Mouse (Mus musculus) monocyte, adult 2 months (primary cell): Measurements from ENCODE around the gene Btbd7.

ENCODE experiments used
- DNase-seq, 2 experiments: peaks; one replicate each; pipeline ENCODE4 v3.0.0; 2022; ENCODE audit warnings: low spot score in 2 of 2, low read depth in 1 of 2

Btbd7 gene

DNA sequence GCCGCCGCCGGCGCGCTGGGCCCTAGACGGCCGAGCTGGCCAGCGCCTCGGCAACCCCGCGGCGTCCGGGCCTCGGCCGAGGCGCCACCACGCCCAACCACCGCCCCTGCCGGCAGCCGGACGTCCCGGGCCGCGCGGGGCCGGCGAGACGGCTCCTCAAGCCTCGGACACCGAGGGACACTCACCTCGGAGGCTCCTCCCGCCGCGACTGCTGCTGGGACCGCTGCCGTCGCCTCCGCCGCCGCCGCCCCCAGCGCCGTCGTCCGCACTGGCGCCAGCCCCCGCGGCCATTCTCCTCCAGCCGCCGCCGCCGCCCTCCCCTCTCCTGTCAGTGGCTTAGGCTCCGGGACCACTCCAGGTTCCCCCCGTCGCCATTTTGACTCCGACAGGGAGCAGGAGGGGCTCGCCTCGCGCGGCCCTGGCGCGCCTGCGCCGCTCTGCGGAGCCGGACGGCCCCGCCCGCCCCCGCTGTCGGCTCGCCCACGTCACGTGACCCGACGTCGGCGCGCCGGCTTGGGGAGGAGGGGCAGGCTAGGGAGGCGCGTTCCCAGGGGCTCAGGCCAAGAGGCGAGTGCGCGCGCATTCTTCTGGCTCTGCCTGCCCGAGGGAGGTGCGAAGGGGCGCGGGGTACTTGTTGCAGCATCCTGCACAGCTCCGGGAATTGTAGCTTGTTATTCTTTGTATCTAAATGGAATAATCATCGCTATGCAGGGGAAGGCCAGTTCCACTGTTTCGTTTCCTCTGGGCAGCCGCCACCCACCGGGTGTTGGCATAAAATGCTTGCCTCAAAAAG is at the start of gene Btbd7:
Btbd7 (minus strand) TSS at position 441 of the 793 bp plus-strand sequence.
- DNase-seq, result peak; percentile 64 to 90

DNA sequence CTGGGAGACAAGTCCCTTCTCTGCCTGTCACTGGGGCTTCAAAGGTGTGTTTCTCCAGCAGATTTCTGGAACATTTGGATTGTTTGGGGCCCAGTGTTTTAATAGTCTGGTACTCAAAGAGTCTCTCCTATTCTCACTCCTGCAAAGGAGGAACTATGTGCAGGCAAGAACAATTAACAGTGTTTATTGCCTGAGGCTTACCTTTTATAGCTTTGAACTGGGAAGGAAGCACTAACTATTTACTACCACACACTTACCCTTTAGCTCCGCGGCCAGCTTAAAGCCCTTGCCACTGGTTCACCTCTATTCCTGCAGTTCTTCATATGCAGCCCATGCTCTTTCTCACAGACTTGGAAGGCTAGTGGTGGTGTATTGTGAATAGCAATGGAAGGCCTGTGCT is 37.8 kb upstream of the Btbd7 start:
- DNase-seq, result no peak

DNA sequence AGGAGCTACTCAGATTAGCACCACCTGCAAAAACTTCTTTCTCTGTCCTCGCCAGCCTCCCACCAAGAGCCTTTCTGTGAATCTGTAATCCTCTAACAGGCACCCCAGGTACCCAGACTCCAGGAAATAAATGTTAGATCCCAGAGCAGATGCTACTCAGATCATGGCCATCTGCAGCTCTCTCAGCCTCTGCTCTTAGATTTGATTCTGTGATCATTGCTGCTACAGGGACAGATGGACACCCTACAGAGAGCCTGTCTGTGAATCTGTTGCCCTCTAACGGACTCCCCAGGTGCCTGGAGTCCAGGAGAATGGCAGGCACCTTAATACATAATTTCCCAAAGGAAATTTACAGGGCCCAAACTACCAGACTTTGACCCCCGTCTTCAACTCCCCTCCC is 29.9 kb upstream of the Btbd7 start:
- no peak for DNase-seq

DNA sequence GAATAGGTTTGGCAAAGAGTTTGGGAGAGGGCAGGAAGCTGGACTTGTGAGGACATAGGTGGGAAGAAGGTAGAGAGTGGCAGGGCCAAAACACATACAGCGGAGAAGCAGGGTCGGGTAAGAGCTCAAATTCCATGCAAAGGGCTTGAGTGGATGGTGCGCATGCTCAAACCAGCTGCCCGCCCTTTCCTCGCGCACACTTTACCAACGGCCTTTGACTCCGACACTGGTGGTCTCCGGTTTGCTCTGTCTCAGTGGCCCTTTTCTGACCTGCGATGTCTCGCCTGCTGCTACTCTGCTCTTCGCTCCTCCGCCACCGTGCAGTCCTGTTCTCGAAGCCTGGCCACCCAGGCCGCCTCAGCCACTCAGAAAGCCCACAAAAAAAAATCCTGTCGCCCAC is 20.8 kb upstream of the Btbd7 start, which contains the start of gene Cox8c:
Cox8c (plus strand) TSS at position 226 of the 400 bp plus-strand sequence.
- DNase-seq, result no peak

DNA sequence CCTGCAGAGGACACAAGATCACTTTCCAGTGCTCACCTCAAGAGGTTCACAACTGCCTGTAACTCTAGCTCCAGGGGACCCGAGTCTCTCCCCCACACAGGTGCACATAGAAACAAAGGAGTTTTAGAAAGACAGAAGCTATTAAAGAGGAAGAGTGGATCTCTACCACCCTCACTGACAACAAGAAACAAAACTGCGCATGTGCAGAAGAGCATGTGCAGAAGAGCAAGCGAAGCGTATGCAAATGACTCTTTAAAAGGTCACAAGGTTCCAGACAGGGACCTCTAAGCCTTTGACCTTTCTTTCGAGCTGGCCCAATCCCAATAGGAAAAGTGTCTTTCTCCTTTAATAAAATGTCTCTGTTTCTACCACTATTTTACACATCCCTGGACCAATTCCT is 10.3 kb upstream of the Btbd7 start:
- no peak for DNase-seq

DNA sequence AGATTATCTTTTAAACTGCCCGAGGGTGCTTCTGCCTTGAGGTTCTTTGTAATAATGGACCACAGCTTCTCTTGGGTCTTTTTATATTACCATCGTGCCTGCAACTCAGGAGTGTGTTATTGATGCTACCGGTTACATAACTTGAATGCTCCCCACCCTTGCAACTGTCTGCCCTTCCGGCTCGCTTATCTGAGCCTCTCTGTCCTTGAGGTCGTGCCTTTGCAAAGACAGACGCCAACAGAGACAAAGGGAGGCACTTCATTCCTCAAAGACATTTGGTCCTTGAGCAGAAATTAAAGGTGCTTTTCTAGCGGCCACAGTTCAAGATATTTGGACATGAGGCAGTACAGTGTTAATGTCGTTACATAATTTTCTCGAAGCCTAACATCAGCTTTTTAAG is 9.1 kb upstream of the Btbd7 start:
- no peak for DNase-seq

DNA sequence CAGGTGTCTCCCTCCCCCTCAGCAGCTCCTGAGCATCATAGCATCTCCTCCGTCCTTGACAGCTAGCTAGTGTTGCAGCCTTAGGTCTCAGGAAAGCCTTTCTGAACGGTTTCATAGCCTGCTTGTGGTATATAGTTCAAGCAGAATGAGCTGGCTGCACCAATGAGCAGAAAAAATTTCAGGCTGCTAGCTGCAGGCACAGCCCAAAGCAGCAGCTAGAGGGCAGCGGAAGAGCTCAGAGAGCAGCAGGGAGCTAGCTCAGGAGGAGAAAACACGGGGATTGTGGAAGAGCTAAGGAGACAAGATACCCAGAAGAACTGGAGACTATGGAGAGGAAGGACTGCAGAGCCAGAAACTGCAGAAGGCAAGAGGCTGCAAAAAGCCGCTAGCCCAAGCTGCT is 7.5 kb upstream of the Btbd7 start:
- DNase-seq, result no peak

DNA sequence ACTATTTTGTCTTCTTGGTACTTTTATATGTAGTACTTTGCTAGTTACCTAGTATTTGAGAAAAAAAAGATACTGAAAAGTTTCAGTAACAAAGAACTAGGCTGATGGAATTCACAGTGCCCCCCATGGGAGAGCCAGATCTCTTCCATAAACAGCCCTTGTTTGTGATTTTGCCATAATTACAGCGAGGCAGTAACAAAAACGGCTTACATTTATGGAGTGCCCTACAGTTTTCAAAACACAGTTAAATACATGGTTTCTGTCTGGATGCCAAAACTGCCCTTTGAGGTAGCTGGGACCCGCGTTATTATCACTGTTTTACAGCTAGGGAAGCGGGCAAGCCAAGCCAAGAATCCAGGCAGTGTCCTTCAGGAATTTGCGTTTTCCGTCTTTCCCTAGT is 630 bp upstream of the Btbd7 start:
- DNase-seq, result no peak

DNA sequence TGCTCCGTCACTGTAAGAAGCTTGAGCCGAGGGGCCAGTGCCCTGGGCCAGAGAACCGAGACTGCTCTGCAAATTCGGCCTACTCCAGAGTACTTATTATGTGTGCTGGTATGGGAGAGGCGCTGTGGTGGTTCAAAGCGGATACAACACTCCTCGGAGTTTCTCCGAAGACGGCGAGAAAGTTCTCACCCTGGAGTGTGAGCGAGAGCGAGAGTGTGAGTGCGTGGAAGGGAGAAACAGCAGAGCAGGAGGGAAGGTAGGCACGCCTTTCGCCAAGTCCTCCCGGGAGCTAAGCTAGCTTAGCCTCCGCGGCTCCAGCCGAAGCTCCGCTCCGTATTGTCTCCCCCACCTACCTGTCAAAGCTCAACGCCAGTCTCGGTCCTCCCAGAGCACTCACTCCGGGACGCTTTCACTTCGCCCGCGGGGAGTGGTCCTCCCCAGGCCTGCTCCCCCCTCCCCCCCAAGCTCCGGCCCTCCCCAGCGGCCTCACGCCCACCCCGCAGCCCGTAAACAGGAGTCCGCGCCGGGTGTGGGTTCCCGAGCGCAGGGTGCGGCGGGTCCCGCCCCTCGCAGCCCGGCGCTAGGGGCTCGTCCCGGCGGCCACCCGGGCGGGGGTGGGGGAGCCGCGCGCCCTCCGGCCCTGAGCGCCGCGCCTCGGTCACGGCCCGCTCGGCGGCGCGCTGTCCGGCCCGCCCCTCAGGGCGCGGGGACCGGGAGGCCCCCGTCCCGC is 805 bp downstream of the Btbd7 start:
- DNase-seq, result peak in 1 of 2 experiments; percentile 8

DNA sequence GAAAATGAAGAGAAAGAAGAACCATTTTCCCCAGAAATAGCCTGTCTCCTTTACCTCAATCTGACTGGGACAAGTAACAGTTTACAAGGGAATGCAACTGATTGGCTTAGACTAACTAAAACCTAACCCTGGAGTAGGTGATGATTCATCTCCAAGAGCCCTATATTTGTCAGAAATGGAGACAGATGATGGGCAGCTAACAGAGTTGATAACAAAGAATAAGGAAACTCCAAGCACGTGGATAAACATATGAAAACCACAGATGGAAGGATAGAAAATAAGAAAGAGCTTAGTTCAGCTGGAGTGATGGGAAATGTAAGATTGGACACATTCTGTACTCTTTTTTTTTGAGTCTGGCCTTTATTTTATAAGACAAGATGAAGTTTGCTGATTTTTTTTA is 7.7 kb downstream of the Btbd7 start:
- no peak for DNase-seq

DNA sequence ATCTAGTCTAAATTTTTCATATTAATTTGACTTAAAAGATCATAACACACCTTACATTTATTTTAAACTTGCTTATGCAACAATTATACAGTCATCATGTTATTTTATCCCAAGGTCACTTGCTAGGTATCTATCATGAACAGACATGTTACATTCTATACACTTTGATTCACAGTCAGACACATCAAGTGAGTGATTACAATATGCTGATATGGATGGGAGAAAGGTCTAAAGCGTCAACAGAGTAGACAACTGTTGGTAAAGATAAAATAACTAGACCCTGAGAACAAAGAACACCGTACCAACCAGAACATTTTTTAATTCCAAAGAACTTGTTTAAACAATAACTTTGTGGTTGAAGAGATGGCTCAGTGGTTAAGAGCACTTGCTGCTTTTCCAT is 8.5 kb downstream of the Btbd7 start:
- DNase-seq, result no peak

DNA sequence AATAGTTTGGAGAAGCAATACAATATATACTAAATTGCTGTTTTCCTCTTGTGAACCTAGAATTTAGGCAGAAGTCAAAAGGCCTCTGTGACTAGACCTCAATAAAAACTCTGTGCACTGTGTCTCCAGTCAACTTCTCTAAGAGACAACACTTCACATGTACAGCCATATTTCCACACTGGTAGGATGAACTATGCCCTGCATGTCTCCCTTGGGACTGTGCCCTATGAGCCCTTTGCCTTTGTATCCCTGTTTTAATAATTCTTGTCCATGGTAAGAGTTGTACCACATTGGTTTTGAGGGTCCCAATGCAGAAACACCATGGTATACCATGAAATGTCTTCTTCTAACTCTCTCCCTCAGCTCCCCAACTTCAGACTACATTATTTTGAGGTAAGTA is 17.5 kb downstream of the Btbd7 start:
- no peak for DNase-seq

DNA sequence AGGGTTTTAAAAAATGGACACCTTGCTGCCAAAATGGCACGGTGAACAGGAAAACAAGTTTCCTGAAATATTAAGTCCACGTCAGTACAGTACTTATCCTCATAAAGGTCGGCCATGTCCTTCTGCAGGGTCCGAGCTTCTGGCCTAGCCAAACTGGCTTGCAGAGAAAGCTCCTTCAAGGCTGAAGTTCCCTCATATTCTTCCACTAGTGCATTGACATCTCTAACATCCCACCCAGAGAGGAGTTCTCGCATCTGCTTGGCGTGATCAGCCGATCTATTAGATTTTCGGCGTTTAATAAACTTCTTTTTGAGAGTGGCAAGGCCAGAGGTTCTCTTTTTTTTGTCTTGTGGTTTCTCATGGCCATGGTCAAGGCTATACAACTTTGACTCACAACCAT is 40.0 kb downstream of the Btbd7 start:
- no peak for DNase-seq

DNA sequence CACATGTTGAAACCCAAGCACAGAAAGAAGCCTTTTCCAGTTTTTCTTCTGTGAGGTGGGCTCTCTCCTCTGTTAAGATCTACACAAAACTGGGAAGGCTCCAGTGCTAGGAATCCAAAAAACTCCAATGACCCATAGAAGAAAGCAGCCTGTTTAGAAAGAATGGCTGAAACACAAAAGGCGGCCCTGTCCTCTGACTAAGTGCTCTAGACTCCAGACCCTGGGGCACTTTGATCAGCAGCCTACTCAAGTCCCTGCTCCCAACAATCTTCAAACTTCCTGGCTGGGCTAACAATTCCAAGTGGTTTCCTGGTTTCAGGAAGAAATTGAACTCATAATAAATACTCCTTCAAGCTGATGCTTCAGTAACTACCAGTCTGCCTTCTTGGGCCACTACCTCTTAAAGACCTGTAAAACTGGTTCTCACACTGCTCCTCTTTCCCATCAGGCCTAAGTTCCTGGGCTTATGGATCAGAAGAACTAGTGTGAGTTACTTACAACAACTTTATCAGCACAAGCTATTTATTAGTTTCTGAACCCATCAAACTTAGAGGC is 45.4 kb downstream of the Btbd7 start:
- DNase-seq, result no peak

DNA sequence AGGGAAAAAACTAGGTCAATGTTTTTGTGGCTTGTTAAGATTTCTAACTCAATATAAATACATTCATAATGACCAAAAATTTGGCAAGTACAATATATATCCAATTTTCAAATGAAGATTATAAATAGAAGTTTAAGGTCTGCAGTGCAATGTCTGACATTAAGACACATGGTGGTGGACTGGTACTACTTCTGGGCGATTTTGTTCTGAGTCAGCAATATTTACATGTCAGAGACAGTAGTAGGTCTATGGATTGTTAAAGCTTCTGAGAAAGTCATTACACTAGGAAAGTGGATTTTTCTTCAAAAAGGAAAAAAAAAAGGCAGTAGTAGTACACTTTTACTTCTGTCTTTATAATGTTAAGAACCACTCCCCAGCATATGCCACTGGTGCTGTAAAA is 46.4 kb downstream of the Btbd7 start:
- DNase-seq, result no peak

DNA sequence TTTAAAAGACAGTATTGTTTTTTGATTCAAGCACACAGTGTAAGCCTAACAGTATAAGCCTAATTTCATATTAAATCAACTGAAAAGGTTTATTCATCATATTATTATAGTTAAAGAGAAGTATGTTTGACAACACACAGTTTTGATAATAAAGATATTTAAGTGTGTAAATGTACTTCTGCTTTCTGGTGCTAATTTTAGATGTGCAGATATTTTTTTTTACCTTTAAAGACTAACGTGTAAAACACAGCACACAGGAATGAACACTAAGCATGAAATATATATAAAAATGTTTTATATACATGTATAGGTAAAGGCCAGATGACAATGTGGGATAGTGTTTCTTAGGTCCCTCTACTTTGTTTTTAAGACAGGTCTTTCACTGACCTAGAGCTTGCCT is 51.2 kb downstream of the Btbd7 start:
- no peak for DNase-seq

DNA sequence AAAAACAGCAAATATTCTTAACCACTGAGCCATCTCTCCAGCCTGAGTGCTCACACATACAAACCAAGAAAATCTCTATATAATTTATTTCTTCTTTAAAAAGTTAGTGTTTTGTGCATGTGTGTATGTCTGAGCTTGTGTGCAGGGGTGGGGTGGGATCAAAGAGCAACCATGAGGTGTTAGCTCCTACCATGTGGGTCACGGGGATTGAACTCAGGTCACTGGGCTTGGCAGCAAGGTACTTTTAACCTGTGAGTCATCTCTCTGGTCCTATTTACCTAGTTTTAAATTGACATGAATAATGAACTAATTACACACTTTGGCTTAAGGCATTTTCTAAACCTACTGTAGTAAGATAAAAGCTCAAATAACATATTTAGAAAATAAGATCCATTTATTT is 51.9 kb downstream of the Btbd7 start:
- no peak for DNase-seq

DNA sequence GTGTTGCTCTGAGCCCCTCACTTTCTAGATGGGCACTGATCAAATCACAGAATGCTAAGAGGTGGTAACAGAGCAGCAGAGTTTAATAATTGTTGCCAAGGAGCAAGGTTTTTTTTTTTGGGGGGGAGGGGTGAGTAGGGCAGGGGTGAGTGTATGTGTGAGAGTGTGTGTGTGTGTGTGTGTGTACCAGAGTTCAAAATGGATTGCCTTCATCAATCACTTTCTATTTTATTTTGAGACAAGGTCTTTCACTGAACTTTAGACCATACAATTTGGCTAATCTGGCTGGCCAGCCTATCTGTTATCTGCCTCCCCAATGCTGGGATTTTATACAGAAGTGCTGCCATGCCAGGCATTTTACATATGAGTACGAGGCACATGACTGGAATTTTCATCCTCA is 63.4 kb downstream of the Btbd7 start:
- DNase-seq, result no peak

DNA sequence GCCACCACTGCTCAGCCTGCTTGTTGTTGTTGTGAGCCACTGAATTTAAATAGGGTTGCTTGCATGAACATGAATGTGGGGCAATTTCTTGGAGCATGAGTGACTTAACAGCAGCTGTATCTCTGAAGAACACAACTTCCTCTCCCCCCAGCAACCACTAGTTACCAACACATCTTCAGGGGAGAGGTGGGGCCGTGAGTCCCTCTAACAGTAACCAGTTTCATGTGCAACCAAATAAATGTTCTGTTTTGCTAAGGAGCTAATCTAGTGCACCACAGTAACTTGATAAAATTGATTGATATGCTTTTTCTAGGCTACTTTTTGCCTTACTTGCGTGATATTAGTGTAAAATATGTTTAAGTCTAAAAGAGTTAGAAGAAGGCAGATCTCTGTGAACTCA is 78.7 kb downstream of the Btbd7 start:
- no peak for DNase-seq

DNA sequence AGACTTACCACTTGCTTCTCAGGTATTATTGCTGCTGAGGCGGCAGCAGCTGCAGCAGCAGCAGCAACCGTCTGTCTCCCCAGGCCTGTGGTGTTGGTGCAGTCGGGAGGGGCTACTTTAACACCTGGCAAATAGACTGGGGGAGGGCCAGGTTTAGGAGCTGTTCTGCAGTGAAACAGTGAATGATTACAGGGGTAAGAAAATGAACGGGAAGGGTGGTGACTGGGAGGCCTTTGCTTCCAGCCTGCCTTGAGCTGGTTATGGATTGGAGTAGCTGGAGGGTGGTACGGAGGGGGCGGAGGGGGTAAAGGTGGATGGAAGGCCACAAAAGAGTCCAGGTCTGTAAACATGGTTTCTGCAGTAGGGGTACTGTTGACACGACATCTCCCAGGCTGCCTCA is 90.3 kb downstream of the Btbd7 start:
- no peak for DNase-seq

DNA sequence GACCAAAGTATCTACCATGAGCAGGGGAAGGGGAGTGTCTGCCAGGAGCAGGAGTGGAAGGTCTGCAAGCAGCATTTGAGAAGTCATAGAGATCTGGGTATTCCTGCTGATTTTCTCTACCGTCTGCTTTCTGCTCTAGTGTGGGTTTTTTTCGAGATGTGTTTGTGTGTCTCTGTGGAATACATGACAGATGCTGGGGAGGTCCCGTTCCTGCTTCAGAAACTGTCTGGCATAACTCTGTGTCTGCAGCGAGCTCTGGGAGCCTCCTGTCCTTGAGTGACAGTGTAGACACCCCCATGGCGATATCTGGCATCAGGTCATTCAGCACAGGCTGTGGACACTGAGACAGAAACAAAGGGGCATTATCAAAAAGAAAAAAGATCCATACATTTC is 92.7 kb downstream of the Btbd7 start:
- DNase-seq, result no peak

DNA sequence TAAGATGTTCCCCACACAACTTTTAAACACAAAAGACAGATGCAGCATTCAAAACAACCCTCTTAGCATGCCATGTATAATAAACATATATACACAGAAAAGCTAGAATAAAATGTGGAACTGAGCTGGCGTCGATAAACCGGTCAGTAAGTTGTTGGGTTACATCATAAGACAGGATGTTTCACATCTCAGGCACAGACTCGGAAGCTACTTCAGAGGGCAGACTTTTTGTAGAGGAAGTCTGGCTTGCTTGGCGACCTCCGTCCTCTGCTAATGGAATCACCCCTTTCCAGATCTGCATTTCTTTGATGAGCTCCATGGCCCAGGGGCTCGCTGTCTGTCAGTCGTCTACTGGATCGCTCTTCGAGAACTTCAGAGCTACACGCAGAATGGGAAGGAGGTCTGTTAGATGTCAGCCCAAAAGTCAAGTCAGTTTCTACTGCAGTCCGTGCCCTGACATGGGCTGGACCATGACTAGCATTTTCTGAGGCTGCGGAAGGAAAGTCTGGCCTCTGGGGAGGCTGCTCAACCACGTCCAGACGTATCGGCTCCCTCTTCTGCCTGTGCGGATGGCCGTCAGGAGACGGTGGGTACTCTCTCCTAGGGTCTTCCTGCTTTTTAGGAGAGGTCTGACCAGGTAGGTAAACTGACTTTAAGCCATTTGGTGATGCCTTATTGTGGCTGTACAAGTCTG is 93.2 kb downstream of the Btbd7 start:
- DNase-seq, result no peak
